14 mouse cellular contexts compared by ENCODE assay signal in the genomic region with DNA sequence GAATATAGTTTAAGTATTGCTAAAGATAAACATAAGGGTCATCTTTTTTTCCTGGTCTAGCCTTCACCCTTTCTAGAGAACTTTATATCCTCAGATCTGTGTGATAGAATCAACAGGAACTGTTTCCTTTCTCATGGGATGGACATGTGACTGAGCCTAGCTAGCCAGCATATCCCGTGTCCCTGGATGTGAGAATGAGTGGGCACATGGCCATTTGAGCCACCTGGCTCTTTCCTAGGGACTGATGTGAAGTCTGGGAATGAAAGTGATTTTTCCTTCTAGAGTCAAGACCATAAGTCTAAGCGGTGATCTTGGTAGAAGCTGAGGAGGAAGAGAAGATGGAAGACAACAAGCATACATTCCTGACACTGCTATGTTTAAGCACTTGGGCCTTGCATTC.
"Had no signal": no experiment of that assay in that cellular context is flagged by ENCODE, and none has a peak within 500 bp of the region (broad histone marks: within the 10 kb centered on the region; RNA-seq: fewer than 3 reads in every experiment).

No protein-coding gene starts in this region.

- H3K9me3 ChIP-seq: limb, embryonic 15.5 days; liver, embryonic 12.5 days; megakaryocyte, embryonic 14.5 days; midbrain, embryonic 15.5 days; neural tube, embryonic 12.5 days had no signal

- H3K4me3 ChIP-seq: limb, embryonic 15.5 days; liver, embryonic 12.5 days; megakaryocyte, embryonic 14.5 days; midbrain, embryonic 15.5 days; neural tube, embryonic 12.5 days had no signal

- H3K4me1 ChIP-seq: liver, embryonic 12.5 days; megakaryocyte, embryonic 14.5 days; midbrain, embryonic 15.5 days; neural tube, embryonic 12.5 days had no signal

- DNase-seq: kidney, postnatal 14 days; layer of hippocampus, adult 9-11 months; layer of hippocampus, postnatal 36 days; lung, embryonic 14.5 days; lung, postnatal 10 days; retina, postnatal 1 day; thymus, postnatal 4 days had no signal

- H3K27ac ChIP-seq: limb, embryonic 15.5 days; liver, embryonic 12.5 days; macrophage; midbrain, embryonic 15.5 days; neural tube, embryonic 12.5 days had no signal

- H3K36me3 ChIP-seq: limb, embryonic 15.5 days; liver, embryonic 12.5 days; midbrain, embryonic 15.5 days; neural tube, embryonic 12.5 days had no signal

- H3K9ac ChIP-seq: limb, embryonic 15.5 days; liver, embryonic 12.5 days; lung, embryonic 14.5 days; midbrain, embryonic 15.5 days; neural tube, embryonic 12.5 days had no signal

- H3K4me2 ChIP-seq: limb, embryonic 15.5 days; liver, embryonic 12.5 days; lung, embryonic 14.5 days; midbrain, embryonic 11.5 days; midbrain, embryonic 15.5 days; neural tube, embryonic 12.5 days had no signal

- ATAC-seq: liver, embryonic 12.5 days; midbrain, embryonic 15.5 days had no signal

- H3K27me3 ChIP-seq: limb, embryonic 15.5 days; liver, embryonic 12.5 days; megakaryocyte, embryonic 14.5 days; midbrain, embryonic 15.5 days; neural tube, embryonic 12.5 days had no signal
